Comparison of ENCODE assay signal across 8 mouse cellular contexts in the genomic region with DNA sequence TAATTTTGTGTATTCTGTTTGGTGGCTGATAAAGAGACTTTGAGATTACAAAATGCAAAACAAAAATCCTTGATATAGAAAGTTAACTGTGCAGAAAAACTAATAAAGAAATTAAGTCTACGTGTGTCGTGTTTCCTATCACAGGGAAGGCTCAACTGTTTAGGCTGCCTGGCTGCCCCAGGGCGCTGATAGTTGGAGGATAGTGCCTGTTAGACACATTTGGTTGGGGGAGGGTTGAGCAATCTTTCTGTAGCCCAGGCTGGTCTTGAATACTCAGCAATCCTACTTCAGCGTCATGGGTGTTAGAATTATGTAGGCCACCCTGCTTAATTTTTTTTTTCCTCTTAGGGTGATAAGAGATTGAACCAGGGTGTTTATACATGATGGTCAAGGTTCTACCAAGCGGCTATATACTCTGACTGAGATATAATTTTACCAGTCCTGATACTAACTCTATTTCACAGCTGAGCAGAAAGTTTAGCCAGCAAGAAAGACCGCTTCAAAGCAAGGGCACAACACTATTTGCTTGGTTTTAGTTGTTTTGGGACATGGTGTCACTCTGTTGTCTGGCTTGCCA. TPM values are rescaled to one million over a fixed set of nuclear protein-coding genes. Genes with fewer than 3 reads are reported as not detected.
A peak's percentile ranks its signal among the peaks of the same experiment; 100 is the strongest.
DNase-seq lines count a peak whose midpoint lies in the region; ATAC-seq and TF ChIP-seq lines count a peak whose summit lies in the region.

No protein-coding gene starts in this region.

- TF ChIP-seq POLR2A in limb, embryonic 14.5 days (IDR thresholded peaks at IDR 0.05; ENCODE audit: borderline replicate concordance, extremely low read depth, insufficient read depth, insufficient read length) = no peak

- no peak overlapping the region for H3K9ac ChIP-seq in lung, postnatal 0 days (replicated peaks; ENCODE audit: low read depth)
- H3K9ac ChIP-seq in forebrain, embryonic 13.5 days = peak overlapping the region; percentile 89
- H3K9ac ChIP-seq in limb, embryonic 14.5 days (ENCODE audit: low read depth, low read length, severe bottlenecking) = no peak overlapping the region
- H3K9ac ChIP-seq in neural tube, embryonic 15.5 days (replicated peaks) = peak overlapping the region; percentile 57; the same call in 1 of the 2 replicates

- H3K27me3 ChIP-seq in lung, postnatal 0 days (replicated peaks; ENCODE audit: insufficient read depth, low read length) = no peaks in the 10 kb centered on the region
- no peaks in the 10 kb centered on the region for H3K27me3 ChIP-seq in forebrain, embryonic 13.5 days
- H3K27me3 ChIP-seq in limb, embryonic 14.5 days (ENCODE audit: control insufficient read depth, insufficient read depth, low read length) = no peaks in the 10 kb centered on the region
- H3K27me3 ChIP-seq in neural tube, embryonic 15.5 days (replicated peaks) = no peaks in the 10 kb centered on the region

- H3K9me3 ChIP-seq in lung, postnatal 0 days (ENCODE audit: low read length) = no peaks in the 10 kb centered on the region
- H3K9me3 ChIP-seq in forebrain, embryonic 13.5 days (replicated peaks) = no peaks in the 10 kb centered on the region
- no peaks in the 10 kb centered on the region for H3K9me3 ChIP-seq in limb, embryonic 14.5 days (ENCODE audit: control insufficient read depth, low read length)
- no peaks in the 10 kb centered on the region for H3K9me3 ChIP-seq in neural tube, embryonic 15.5 days (replicated peaks)

- ATAC-seq in lung, postnatal 0 days = no peak
- ATAC-seq in forebrain, embryonic 13.5 days = no peak
- ATAC-seq in limb, embryonic 14.5 days (ENCODE audit: low FRiP score, low read depth) = no peak
- no peak for ATAC-seq in neural tube, embryonic 15.5 days (ENCODE audit: low FRiP score)

- peak overlapping the region; percentile 98 for H3K4me2 ChIP-seq in lung, postnatal 0 days (replicated peaks; ENCODE audit: low read depth, low read length)
- peak overlapping the region; percentile 93 for H3K4me2 ChIP-seq in forebrain, embryonic 13.5 days
- peak overlapping the region; percentile 87 for H3K4me2 ChIP-seq in limb, embryonic 14.5 days (replicated peaks; ENCODE audit: low read depth, low read length, severe bottlenecking)
- peak overlapping the region; percentile 82 for H3K4me2 ChIP-seq in neural tube, embryonic 15.5 days

- H3K27ac ChIP-seq in lung, postnatal 0 days (ENCODE audit: low read length) = no peak overlapping the region
- H3K27ac ChIP-seq in forebrain, embryonic 13.5 days = no peak overlapping the region
- H3K27ac ChIP-seq in limb, embryonic 14.5 days (replicated peaks; ENCODE audit: low read depth, low read length) = no peak overlapping the region
- H3K27ac ChIP-seq in neural tube, embryonic 15.5 days (replicated peaks) = 0 out of 2 replicates have a peak overlapping the region, but pooled peaks have one; percentile 65

- DNase-seq in lung, postnatal 0 days (ENCODE audit: low spot score) = no peak
- DNase-seq in lung, postnatal 36 days = no peak
- DNase-seq in limb, embryonic 14.5 days (ENCODE audit: low spot score) = no peak
- DNase-seq in layer of hippocampus, adult 18-20 months (ENCODE audit: low spot score in 2 of 2) = no peak
- DNase-seq in kidney, adult 8-10 months = no peak
- no peak for DNase-seq in cerebellum, postnatal 4 days (ENCODE audit: low spot score in 2 of 2)

- 83% methylated on average over 6 of the region's 6 CpGs for WGBS in lung, postnatal 0 days
- 87% methylated on average over 6 of the region's 6 CpGs for WGBS in forebrain, embryonic 13.5 days
- WGBS in limb, embryonic 14.5 days = 87% methylated on average over 6 of the region's 6 CpGs
- WGBS in neural tube, embryonic 15.5 days = 91% methylated on average over 6 of the region's 6 CpGs

- peak overlapping the region; percentile 80 for H3K4me3 ChIP-seq in lung, postnatal 0 days (ENCODE audit: low read depth, low read length)
- peak overlapping the region; percentile 88 for H3K4me3 ChIP-seq in forebrain, embryonic 13.5 days
- H3K4me3 ChIP-seq in limb, embryonic 14.5 days (replicated peaks; ENCODE audit: low read length) = peak overlapping the region; percentile 77; the same call in 1 of the 2 replicates
- peak overlapping the region; percentile 57 for H3K4me3 ChIP-seq in neural tube, embryonic 15.5 days (replicated peaks)

- no peak for TF ChIP-seq EP300 in lung, postnatal 0 days (IDR thresholded peaks at IDR 0.05)

- H3K36me3 ChIP-seq in lung, postnatal 0 days (ENCODE audit: insufficient read depth, low read length) = 0 out of 2 replicates have a peak, but pooled peaks cover 4% of the 10 kb centered on the region
- H3K36me3 ChIP-seq in forebrain, embryonic 13.5 days (ENCODE audit: poor library complexity, severe bottlenecking) = peaks cover 49% of the 10 kb centered on the region
- H3K36me3 ChIP-seq in limb, embryonic 14.5 days (ENCODE audit: control insufficient read depth, insufficient read depth, low read length) = peaks cover 28% of the 10 kb centered on the region
- H3K36me3 ChIP-seq in neural tube, embryonic 15.5 days = peaks cover 48% of the 10 kb centered on the region

- no peak for TF ChIP-seq CTCF in lung, postnatal 0 days (IDR thresholded peaks at IDR 0.05)

- H3K4me1 ChIP-seq in lung, postnatal 0 days (ENCODE audit: insufficient read depth, low read depth, low read length) = peaks cover 5% of the 10 kb centered on the region; the same call in 1 of the 2 replicates
- H3K4me1 ChIP-seq in forebrain, embryonic 13.5 days = peaks cover 16% of the 10 kb centered on the region
- H3K4me1 ChIP-seq in limb, embryonic 14.5 days (ENCODE audit: control insufficient read depth, insufficient read depth, low read length) = peaks cover 6% of the 10 kb centered on the region; the same call in 1 of the 2 replicates
- H3K4me1 ChIP-seq in neural tube, embryonic 15.5 days = peaks cover 20% of the 10 kb centered on the region

RNA-seq across cellular contexts. Expression of a gene that starts 0.8 kb away (rescaled TPM):
- 7.8 and 7.9 TPM in 2 replicates for polyA plus RNA-seq in lung, postnatal 0 days (2015; fragmentation: Nextera tagmentation; extraction: Ambion mirVana)
- polyA plus RNA-seq in forebrain, embryonic 13.5 days (2015; fragmentation: Nextera tagmentation; extraction: Ambion mirVana) = 22.3 and 30.5 TPM in 2 replicates
- polyA plus RNA-seq in limb, embryonic 14.5 days (2012; rRNA removed) = 11.8 and 21.5 TPM in 2 replicates
- 14.7 and 15.6 TPM in 2 replicates for polyA plus RNA-seq in limb, embryonic 14.5 days (2014; fragmentation: Nextera tagmentation; extraction: Ambion mirVana)
- 32.9 and 34.8 TPM in 2 replicates for polyA plus RNA-seq in neural tube, embryonic 15.5 days (2015; fragmentation: Nextera tagmentation; extraction: Ambion mirVana)
- 10 to 100 TPM; 17.7 to 22.8 TPM for total RNA-seq in layer of hippocampus, adult 18-20 months (2021)

RNA-seq across cellular contexts. Expression of a gene that starts 38.1 kb away (rescaled TPM):
- polyA plus RNA-seq in lung, postnatal 0 days (2015; fragmentation: Nextera tagmentation; extraction: Ambion mirVana) = 10.1 and 11.4 TPM in 2 replicates
- 76.9 and 103 TPM in 2 replicates for polyA plus RNA-seq in forebrain, embryonic 13.5 days (2015; fragmentation: Nextera tagmentation; extraction: Ambion mirVana)
- polyA plus RNA-seq in limb, embryonic 14.5 days (2012; rRNA removed) = 35.3 and 36.0 TPM in 2 replicates
- polyA plus RNA-seq in limb, embryonic 14.5 days (2014; fragmentation: Nextera tagmentation; extraction: Ambion mirVana) = 20.2 and 22.3 TPM in 2 replicates
- 495 and 557 TPM in 2 replicates for polyA plus RNA-seq in neural tube, embryonic 15.5 days (2015; fragmentation: Nextera tagmentation; extraction: Ambion mirVana)
- 1,000 to 10,000 TPM; 1,366 to 1,373 TPM for total RNA-seq in layer of hippocampus, adult 18-20 months (2021)

Comparison
In these comparisons a context has a peak if more than half of its experiments do, and no peak if none do; other contexts are left out.
1. H3K9ac ChIP-seq: peak in forebrain, embryonic 13.5 days (single experiment) and neural tube, embryonic 15.5 days (single experiment); none in lung, postnatal 0 days (single experiment) and limb, embryonic 14.5 days (single experiment).
2. Peak in every context shown above with its lines, with median percentiles within 50 percentile points of each other: H3K4me2 ChIP-seq and H3K4me3 ChIP-seq.